Mouse (Mus musculus): ENCODE results near the gene Arl4c.

Gene Arl4c

DNA sequence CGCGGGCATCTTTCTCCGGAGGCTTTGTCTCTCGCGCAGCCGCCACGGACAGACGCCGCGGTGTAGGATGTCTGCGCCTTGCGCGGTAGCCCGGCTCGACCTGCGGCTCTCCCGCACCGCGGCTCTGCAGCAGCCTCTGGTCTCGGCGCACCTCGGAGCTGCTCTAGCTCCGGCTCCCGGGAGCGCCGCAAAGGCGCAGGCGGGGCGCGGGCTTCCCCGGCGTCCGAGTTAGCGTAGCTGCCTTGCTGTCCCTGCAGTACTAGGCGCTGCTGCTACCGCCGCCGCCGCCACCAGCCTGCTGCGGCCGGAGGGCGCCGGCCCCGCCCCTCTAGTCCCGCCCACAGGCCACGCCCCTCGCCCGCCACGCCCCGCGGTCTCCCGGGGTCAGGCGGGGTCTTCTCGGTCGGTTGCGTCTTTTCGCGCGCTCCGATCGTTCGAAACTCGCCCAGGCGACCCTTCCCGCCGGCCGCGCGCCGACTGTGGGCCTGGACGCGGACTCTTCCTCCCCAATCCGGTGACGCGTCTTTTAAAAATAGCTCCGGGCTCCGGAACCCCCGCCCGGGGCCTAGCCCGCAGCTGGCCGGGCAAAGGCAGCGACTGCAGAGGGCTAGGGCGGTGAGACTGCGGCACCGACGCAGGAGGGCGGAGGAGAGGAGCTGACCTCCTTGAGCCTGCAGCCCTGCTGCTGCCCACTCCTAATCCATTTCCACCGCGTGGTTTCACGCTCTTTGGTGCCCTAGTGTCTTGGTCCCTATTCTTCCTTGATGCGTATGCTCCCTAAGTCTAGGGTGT is at the start of gene Arl4c:
TSS of gene Arl4c (minus strand) at position 352 of the 792 bp plus-strand sequence.
- peak; percentile 92 for DNase-seq

DNA sequence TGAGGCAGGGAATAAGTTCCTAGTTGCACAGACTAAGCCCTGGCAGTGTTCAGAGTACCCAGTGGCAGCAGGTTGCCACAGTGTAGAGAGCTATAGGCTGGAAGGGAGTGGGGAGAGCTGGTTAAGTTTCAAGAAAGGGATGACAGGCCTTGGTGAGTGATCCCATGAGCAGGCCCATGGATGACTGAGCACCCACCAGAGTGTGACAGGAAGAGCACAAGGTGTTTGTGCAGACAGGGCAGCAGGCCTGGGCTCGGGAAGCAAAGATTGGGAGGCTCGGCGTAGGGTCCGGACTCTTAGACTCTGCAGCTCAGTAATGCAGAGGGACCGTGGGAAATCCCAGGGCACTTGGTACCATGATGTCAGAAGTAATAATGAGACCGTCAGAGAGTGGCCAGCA is 49.3 kb upstream of the Arl4c start:
- no peak for DNase-seq

DNA sequence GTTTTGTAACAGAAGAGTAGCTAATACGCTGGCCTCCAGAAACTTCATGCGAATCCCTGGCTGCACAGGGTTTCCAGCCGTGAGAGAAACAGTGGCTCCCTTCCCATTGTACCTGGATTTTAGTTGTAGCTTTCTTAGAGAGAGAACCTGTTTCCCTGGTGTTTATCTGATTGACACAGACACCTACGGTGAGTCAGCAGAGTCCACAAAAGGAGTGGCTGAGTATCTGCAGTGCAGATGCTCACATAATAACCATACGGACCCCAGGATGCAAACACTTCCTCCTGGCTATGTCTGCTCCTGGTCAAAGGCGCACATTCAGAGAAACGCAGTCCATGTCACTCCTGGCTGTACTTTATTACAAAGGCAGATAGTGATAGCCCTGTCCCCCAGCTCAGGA is 48.6 kb upstream of the Arl4c start:
- no peak for DNase-seq

DNA sequence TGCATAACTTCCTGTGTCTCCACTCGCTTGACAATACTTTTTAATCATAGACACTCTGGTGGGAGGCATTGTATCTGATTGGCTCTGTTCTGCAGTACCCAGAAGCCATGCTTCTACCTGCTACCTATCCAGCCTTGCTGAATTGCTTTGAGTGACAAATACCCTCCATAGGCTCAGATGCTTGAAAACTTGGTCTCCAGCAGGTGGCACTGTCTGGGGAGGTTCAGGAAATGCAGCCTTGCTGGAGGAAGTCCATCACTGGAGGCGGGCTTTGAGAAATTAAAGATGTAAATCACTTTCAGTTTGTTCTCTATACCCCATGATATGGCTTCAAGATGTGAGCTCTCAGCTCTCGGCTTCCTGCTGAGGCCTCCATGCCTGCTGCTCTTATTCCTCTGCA is 48.1 kb upstream of the Arl4c start:
- peak; percentile 54 for DNase-seq

DNA sequence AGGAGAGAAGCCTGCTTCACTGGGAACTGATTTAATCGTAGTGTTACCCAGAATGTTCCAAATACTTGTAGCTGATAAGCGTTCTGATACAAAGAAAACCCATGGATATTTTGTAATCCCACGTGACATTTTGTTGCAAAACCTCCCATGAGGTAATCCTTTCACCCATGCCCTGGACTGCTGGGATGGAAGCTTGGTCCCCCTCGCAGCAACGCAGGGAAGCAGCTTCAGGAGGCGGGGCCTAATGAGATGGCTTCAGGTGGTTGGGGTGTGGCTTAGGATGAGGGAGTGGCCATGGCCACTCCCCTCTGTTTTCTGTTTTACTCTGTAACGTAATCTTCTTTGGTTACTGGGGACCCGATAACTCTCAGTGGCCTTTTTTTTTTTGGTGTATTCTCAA is 47.1 kb upstream of the Arl4c start:
- DNase-seq: no peak

DNA sequence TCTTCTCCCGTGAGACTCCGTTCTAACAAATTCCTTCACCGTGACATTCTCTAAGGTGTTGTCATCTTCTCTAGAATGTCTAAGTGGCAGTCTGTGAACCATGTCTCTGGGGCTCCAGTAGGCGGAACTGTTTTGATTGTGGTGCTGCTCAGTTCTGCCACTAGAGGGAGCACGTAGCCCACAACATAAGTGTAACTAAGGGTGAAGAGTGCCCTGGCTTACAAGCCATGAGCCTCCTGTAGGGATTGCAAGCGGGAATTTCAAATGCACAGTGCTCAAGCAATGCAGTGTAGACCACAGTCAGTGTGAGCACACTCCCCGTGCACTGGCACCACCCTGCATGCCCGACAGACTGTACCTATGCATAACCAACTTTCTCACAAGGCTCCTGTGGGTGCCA is 43.2 kb upstream of the Arl4c start:
- peak; percentile 94 for DNase-seq

DNA sequence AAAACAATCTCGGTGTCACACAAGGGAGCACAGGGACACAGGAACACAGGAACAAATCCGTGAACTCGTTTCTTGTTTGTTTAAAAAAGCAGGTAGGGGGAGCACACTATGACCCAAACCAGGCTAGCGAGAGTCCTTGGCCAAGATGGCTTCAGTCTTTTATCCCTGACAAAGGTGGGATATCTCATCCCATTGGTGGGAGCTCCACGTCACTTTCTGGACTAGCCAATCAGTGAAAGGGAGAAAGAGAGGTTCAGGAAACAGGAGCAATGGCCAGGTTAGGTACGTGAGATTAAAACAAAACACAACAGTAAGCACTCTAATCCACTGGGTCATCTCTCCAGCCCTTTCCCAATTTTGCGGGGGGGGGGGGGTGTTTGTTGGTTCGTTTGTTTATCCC is 42.2 kb upstream of the Arl4c start:
- no peak for DNase-seq

DNA sequence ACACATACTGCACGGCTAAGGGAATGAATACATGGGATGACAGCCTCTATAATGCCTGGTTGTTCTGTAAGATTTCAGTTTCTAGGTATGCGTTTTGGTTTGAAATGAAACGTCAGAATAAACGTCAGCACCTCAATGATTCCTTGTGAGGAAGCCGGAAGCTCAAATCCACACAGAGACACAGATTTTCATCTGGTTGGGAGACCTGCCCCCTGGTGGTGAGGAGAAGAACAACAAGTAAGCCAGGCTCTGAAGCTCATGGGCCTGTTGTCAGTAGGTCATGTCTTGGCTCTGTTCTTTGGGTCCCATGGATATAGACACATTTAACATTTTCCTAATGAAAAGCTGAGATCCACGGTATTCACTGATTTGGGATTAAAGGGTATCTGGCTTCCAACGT is 40.4 kb upstream of the Arl4c start:
- DNase-seq: peak; percentile 76

DNA sequence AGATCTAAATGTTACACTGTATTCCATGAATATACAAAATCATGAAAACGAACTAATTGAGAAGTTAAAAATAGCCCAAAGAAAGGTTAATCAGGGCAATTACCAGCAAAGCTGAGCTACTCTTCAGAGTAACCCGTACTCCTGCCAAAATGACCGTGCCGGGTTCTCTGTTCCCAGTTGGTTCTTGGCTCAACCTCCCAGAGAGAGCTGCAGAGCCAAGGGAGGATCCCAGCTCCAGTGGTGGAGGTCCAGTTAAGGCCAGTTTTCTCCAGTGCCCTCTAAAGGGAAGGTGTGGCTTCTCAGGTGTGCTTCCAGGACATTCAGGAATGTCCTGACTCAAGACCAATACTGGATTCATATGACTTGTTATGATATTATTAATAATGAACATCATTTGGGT is 37.5 kb upstream of the Arl4c start:
- no peak for DNase-seq

DNA sequence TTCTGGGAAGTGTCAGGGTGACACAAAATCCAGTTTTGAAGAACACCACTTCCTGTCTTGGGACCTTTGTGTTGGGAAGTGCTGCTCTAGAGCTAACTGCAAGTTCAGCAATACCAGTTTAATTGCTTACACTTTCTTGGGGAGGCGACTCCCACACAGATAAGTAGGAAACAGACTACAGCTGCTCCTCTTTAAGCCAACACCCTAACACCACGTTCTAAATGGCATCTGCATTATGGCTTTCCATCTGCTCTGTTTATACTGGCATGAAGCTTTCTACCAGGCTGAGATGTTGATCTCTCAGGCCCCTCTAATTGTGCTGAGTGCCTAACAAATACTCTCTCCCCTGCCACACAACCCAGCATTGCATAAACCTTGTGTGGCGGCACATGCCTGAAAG is 36.9 kb upstream of the Arl4c start:
- no peak for DNase-seq

DNA sequence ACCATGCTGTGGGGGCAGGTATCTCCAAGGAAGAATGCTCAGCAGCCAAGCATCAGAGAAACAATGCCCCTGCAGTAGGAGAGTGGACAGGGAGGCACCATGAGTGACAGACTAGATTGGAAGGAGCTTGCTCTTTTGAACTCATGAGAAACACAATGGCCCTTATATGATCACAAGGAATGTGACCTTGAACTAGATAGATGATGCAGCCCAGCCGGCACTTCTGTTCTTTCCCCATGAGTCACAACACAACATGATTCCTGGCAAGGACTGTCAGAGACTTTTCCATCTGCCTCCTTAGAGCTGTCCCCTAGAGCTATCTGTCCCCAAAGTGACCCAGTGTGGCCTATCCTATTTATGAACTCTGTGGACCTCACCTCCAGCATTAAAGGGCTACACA is 27.5 kb upstream of the Arl4c start:
- DNase-seq: no peak

DNA sequence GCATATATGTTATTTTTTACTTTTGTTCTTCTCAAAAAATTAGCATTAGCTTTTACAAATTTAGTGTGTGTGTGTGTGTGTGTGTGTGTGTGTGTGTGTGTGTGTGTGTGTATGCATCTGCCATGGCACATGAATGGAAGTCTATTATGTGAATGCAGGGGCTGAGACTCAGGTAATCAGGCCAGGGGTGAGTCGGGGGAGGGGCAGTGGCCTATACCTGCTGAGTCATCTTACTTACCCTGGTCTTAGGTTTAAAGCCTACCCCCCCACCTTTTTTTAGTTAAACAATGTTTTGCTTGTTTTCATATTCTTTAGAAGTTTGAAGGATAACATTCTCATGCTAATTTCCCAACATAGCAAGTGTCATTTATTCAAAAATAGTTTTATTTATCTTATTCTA is 25.3 kb upstream of the Arl4c start:
- DNase-seq: no peak

DNA sequence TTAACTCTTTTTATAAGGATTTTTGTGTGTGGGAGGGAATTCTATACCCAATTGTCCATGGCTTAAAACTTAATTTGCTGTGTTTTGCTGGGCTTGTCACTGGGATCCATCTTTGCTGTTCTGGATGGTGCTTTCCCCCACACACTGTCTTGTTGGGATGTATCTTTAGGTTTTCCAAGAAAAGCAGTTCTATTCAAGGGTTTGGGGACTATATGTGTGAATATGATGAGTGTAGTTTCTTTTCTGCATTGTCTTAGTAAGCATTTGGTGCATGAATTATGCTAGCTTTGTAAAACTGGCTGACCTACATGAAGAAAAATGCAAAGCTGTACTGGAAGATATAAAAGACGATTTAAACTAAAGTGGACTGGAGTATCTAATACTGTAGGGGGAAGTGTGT is 23.7 kb upstream of the Arl4c start:
- no peak for DNase-seq

DNA sequence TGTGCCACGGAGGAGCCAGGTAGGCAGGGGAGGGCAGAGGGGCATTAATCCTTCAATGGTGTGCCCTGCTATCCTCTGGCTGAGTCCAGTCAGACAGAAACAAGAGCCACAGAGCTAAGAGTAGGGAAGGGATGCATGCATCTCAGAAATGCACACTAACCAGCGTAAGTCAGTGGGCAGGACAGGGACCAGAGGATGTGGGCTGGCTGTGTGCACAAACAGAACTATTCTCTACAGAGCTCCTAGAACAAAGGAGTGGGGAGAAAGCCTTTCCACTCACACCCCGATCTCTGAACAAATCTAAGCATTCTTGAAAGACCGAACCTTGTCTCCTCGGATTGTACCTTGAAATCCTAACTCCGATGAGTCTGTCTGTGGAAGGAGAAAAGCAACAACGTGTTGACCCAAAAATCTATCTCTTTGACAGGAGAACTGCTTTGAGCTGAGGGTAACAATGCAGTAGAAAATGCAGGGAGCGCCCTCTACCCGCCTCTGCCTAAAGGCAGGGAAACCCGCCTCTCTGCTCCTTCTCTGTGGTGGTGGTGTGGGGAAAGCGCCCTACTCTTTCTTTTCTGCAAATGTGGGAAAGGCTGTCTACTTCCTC is 18.7 kb upstream of the Arl4c start:
- DNase-seq: no peak

DNA sequence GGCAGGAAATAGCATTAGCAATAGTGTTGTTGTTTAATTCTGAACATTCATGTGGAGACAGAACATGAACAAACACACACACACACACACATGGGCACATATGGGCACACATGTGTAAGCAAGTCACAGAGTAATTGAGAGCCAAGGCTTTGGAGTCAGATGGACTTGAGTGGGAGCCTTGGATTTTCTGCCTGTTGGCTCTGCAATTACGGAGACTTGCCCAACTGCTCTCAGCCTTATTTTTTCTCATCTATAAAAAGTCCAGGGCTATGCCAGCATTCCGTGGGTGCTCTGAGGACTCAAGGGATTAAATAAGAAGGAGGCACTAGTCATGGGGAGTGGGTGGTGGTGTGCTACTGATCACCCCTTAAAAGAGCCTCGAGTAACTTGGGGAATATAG is 16.5 kb upstream of the Arl4c start:
- no peak for DNase-seq

DNA sequence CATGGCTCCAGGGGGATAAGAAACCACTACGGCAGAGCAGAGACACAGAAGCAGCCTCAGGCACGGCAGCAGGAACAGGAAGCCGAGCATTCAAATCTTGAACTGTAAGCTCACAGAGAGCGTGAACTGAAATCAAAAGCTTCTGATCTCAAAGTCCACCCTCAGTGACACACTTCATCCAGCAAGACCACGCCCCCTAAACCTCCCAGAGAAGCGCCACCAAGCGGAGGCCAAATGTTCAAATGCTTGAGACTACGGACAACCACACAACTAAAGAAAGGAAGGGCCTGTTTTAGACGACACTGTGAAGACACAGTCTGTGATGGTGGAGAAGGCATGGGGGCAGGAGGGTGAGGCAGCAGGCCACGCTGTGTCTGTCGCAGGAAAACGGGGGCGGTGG is 15.7 kb upstream of the Arl4c start:
- DNase-seq: no peak

DNA sequence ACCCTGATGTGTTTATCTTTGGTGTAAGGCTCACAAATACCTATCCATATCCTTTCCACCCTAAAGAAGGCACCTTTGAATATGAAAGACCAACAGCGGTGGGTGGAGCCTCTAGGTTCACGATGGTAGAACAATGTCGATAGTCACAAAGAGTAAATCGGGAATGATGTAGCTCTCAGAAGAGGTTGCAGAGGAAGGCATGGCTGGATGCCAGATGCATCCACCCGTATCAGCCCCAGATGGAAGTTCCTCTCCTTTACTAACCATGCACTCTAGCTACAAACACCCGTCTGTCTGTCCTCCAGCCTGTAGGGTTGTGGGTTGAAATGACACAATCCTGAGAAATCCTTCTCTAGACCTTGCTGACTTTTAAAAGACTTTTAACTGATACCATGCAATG is 10.0 kb upstream of the Arl4c start:
- no peak for DNase-seq

DNA sequence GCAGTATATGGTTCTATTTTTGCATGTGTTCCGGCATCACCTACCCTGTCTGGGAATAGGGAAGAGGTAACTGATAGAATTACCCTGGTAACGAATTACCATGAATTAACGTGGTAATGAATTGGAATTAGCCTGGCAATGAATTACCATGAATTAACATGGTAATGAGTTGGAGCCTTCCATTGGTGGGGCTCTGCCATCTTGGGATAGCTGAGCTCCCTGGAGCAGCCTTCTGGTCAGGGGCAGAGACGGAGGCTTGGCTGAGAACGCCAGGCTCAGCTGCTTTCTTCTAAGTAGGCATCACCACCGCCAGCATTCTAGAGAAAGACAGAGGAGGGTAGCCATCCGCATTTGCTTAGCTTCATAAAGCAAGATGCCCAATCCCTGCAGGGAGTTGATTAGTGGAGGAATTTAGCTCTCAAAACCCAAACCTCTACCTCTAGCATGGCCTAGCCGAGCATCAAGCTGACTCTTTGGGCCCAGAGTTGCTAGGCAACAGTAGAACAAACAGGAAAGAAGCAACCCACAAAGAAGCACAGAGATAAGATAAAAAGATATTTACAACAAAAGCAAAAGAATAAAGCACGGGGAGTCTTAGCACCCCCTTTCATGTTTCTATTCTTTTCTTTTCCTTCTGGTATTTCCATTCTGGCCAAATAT is 6.8 kb upstream of the Arl4c start:
- DNase-seq: no peak

DNA sequence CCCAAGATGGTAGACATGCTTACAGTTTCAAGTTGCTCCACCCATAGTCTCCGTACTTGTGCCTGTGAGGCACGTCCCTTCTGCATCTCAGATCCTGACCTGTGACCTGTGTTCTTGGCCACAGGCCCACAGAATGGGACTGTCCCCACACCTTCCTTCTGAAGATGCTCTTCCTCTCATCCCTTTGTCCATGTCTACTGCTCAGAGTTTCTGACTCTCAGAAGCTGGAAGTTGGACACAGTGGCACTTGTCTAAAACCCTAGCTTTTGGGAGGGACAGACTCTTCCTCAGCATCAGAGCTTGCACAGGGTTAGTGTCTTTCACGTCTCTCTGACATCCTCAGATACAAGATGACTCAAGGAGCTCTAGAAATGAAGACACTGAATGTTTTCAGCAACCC is 6.2 kb upstream of the Arl4c start:
- no peak for DNase-seq

DNA sequence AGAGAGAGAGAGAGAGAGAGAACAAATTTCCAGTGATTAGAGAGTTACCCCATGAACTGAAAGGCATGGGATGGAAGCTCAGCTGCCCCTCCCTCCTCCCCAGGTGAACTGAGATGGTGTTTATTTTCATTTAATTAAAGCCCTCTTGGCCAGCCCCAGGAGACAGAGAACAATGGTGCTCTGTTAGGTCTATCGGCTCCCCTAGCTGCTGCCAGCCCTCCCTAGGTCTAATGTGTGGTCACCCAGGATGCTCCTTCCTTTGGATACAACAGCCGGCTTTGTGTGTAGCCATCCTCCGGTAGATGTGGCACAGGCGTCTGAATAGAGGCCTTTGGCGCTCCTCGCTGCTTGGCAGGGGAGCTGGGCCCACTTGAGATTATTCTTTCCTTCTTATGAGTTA is 5.5 kb upstream of the Arl4c start:
- peak; percentile 61 for DNase-seq

DNA sequence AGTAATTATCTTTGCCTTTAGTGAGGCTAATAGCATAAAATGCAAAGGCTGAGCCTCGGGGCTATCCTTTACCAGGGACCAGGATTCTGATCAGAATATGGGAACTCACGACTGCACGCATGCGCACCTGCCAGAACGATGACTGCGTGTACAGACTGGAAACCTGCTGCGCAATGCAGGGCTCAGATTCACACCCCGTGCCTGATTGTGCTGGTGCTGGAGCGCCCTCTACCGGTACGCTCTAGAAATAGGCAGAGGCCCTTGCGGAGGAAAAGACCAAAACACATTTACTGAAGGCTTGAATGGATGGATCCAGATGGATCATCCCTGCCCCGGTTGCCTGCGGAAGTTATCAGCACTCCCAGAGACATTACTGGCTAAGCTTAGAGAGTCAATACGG is 3.8 kb upstream of the Arl4c start:
- peak; percentile 94 for DNase-seq

DNA sequence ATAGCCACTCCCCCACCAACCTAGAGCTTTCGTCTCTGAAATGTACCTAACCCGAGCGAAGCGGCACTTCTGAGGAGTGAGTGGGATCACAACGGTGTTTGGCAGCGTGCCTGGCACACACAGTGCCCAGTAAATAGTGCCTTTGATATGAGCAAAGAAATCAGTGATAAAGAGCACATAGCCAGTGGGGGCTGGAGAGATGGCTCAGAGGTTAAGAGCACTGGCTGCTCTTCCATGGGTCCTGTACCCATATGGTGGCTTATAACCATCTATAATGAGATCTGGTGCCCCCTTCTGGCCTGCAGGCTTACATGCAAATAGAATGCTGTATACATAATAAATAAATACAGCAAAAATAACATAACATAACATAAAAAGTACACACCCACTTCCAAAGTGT is 3.0 kb upstream of the Arl4c start:
- DNase-seq: peak; percentile 62

DNA sequence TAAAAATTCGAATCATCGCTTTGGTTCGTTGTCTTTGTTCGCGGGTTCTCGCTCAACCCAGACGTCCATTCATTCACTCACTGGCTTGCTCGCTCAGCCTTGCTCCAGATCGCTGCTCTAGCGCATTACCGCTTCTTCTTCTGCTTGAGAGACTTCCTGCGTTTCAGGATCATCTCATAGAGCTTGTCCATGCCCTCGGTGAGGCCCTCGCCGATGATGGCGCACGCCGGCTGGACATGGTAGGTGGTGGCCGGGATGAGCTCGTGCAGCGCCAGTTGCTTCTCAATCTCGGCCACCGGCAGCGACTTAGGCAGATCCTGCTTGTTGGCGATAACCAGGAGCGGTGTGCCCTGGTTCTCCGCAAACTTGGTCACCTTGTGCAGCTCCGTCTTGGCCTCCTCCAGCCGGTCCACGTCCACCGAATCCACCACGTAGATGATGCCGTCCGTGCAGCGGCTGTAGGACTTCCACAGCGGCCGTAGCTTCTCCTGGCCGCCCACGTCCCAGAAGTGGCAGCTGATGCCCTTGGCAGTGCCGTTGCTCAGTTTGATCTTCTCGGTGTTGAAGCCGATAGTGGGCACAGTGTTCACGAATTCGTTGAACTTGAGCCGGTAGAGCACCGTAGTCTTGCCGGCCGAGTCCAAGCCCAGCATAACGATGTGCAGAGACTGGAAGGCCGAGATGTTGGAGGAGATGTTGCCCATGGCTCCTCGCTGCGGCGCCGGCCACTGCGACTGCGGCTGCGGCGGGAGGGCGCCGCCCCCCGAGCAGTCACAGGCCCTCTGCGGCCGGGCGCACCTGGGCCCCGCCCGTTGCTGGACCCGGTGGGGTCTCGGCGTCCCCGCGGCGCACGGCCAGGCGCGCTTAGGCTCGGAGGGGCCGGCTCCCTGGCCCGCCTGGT is 810 bp downstream of the Arl4c start:
- peak; percentile 68 for DNase-seq

Measured in retina, postnatal 1 day (tissue).